Mouse (Mus musculus) CH12F3 (cell line): Measurements from ENCODE around the gene Des.

ENCODE experiments used
- in situ Hi-C: fragments of 300-500 bp; cut with MboI; formaldehyde crosslinking; loops from 2 replicates; pipeline ENCODE4 v1.14.3; 2020; ENCODE audit warnings: low sequenced_read_pairs

Gene Des

GRCm38 (mm10) chr1:75381482-75382355, 21.6 kb downstream of the Des start:
- in situ Hi-C loops: no loop called here

- in situ Hi-C loops: no loop called here
These were observed 22.4 kb downstream of the Des start for GRCm38 (mm10) chr1:75382356-75383071.

DNA sequence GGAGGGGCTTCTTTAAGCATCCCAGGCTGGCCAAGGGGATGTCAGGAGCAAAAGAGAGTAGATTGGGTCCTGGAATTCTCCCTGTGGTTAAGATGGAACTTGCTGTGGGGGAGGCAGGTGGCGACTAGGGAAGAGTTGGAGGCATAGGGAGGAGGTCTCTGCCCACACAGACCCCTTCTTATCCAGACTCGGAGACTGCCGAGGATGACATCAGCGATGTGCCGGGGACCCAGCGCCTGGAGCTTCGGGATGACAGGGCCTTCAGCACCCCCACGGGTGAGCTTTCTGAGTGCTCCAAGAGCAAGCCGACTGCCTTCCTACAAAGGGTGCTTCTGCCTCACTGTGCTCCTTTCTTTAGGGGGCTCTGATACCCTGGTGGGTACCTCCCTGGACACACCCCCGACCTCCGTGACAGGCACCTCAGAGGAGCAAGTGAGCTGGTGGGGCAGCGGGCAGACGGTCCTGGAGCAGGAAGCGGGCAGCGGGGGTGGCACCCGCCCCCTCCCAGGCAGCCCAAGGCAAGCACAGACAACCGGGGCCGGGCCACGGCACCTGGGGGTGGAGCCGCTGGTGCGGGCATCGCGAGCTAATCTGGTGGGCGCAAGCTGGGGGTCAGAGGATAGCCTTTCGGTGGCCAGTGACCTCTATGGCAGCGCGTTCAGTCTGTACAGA, 24.5 kb downstream of the Des start:
- in situ Hi-C loops: no loop called here

DNA sequence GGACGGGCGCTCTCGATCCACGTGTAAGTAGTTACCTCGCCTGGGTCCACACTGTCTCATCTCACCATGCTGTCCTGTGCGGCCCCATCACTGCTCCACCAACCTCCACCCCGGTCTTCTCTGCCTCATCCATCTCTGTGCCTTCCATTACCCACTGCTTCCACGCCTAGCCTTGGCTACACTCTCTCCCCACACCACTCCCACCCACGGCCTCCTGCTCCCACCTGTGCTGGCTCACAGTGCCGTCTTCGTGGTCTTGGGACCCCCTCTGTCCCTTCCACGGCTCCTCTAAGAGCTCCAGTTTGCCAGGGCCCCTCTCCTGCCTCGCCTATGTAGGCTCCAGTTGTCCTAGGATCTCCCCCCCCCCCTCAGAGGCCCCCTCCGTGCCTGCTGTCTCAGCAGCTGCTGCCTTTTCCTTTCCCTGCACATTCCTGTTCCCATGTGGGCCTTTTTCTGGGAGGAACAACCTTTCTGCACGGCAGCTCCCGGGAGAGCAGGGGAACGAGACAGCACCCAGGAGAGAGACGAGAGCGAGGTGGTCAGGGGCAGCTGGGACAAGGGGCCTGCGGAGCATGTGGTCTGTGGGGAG, 25.1 kb downstream of the Des start:
- in situ Hi-C loops: no loop called here

GRCm38 (mm10) chr1:75386149-75386548, 26.0 kb downstream of the Des start:
- in situ Hi-C loops: no loop called here

DNA sequence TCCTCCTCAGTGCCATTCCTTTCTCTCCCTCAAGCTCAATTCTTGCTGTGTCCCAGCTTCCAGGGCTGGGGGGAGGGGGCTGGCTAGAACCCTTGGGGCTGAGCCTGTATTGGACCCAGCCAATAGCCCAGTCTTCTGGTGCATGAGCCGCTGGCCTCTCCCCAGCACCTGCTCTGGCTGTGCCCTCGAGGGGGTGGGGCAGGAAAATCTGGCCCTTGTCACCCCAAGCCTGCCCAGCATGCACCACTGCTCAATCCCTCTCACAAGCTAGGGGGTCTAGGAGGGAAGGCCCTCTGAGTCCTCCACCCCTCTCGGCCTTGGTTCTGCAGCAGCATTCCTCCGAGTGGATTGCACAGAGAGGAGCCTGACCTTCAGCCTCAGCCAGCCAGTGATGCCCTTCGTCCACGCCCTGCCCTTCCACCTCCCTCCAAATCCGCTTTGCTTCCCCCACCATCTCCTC, 27.4 kb downstream of the Des start:
- in situ Hi-C loops: no loop called here

DNA sequence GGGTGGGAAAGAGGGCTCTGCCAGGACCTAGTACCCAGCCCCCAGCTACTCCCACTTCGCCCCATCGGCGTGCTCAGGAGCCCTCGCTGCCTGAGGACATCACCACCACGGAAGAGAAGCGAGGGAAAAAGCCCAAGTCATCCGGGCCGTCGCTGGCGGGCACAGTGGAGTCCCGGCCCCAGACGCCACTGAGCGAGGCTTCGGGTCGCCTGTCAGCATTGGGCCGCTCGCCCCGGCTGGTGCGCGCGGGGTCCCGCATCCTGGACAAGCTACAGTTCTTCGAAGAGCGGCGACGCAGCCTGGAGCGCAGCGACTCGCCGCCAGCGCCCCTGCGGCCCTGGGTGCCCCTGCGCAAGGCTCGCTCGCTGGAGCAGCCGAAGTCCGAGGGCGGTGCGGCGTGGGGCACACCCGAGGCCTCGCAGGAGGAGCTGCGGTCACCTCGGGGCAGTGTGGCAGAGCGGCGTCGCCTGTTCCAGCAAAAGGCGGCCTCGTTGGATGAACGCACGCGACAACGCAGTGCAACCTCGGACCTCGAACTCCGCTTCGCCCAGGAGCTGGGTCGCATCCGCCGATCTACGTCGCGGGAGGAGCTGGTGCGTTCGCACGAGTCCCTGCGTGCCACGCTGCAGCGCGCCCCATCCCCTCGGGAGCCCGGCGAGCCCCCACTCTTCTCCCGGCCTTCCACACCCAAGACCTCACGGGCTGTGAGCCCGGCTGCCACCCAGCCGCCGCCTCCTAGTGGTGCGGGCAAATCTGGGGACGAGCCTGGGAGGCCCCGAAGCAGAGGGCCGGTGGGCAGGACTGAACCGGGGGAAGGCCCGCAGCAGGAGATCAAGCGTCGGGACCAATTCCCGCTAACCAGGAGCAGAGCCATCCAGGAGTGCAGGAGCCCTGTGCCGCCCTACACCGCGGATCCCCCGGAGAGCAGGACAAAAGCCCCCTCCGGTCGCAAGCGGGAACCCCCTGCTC, 28.1 kb downstream of the Des start:
- in situ Hi-C loops: no loop called here

GRCm38 (mm10) chr1:75388898-75389515, 28.9 kb downstream of the Des start:
- in situ Hi-C loops: no loop called here

DNA sequence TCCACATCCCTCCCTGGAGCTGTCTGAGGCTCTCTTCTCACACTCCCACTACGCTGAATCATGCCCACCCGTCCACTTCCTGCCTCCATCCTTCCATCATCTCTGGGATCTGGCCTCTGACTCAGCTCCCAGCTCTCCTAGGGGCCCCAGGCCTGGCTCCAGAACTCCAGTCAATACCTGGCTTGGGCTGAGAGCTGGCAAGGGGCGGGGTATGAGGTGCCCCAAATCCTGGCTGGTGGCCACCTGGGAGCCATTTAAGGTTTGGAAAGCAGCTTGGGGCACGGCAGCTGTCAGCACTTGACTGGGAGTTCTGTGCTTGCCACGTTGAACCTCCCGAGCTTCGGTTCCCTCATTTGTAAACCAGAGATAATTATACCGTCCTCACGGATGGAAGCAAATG, 33.0 kb downstream of the Des start:
- in situ Hi-C loops: no loop called here

- in situ Hi-C loops: no loop called here
These were observed 33.7 kb downstream of the Des start for GRCm38 (mm10) chr1:75393846-75394245.

- in situ Hi-C loops: no loop called here
These were observed 38.8 kb downstream of the Des start for GRCm38 (mm10) chr1:75398761-75399402.

GRCm38 (mm10) chr1:75399755-75400492, 39.8 kb downstream of the Des start:
- in situ Hi-C loops: no loop called here

DNA sequence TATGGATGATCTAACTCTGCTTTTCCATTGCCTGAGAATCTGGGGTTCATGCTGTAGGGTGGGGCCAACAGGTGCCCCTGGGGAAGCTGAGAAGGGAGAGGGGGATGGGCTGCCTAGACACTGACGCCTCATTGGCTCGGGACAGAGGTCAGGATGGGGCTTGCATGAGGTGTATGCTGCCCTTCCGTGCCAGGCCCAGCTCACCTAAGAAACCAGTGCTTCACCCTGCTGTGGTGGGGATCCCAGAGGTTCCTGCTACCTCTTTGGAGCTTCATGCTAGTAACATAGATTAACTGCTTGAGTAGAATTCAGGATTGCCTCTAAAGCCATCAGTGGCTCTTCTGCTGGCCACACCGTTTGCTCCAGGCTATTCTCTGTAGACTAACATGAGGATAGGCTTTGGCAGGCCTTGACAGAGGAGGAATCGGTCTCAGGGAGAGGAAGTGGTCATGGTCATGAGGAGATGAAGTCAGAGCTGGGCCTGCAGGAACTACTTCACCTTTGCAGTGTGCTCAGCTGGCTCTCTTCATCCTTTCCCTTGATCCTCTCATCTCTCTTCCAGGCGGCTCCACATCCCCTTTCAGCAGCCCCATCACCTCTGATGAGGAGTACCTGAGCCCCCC, 40.5 kb downstream of the Des start:
- in situ Hi-C loops: no loop called here

DNA sequence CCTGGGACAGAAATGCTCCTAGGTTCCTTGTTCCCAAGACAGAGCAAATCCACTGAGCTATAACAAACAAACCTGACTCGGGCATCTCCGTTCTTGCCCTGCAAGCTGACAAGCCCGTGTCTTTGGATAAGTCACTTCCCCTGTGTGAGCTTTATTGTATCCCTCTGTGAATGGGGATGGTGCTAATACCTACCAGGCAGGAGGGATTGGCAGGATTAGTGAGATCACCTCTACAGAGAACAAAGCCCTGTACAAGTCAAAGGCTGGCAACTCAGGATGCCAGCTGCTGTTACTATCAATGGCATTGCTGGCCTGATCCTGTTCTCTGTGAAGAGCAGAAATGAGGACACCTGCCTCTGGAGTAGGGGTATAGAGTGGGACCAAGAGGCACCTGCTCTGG, 45.4 kb downstream of the Des start:
- in situ Hi-C loops: no loop called here

GRCm38 (mm10) chr1:75406173-75406572, 46.0 kb downstream of the Des start:
- in situ Hi-C loops: no loop called here

GRCm38 (mm10) chr1:75407056-75407455, 46.9 kb downstream of the Des start:
- in situ Hi-C loops: no loop called here

- in situ Hi-C loops: no loop called here
These were observed 48.1 kb downstream of the Des start for GRCm38 (mm10) chr1:75408210-75408609.

- in situ Hi-C loops: no loop called here
These were observed 49.8 kb downstream of the Des start for GRCm38 (mm10) chr1:75409950-75410349.
